Mouse (Mus musculus) olfactory bulb, adult 2 months (tissue): ENCODE data around the gene Clvs2. TPM values are rescaled to one million over a fixed set of nuclear protein-coding genes. Genes with fewer than 3 reads are reported as not detected.
A peak's percentile ranks its signal among the peaks of the same experiment; 100 is the strongest.

Experiments
- H3K27ac ChIP-seq: fragments of 200-500 bp; 2 replicates; pipeline ENCODE4 v1.5.1; 2012; ENCODE audit warnings: low read depth, low read length; ENCODE audit not compliant: insufficient read depth
- H3K4me1 ChIP-seq: fragments of 200-500 bp; 2 replicates; pipeline ENCODE4 v1.6.1; 2012; ENCODE audit warnings: low read length; ENCODE audit not compliant: control insufficient read depth, insufficient read depth
- H3K4me3 ChIP-seq: fragments of 200-500 bp; 2 replicates; pipeline ENCODE4 v1.5.1; 2012; ENCODE audit warnings: mild to moderate bottlenecking, low read depth, low read length, moderate library complexity; ENCODE audit not compliant: insufficient read depth
- CTCF ChIP-seq: fragments of 200-500 bp; IDR thresholded peaks from 2 replicates; pipeline ENCODE4 v1.5.1; 2012; ENCODE audit warnings: low read depth, mild to moderate bottlenecking, low read length, moderate library complexity; ENCODE audit not compliant: insufficient read depth
- POLR2A ChIP-seq: fragments of 200-500 bp; IDR thresholded peaks from 2 replicates; pipeline ENCODE4 v1.6.1; 2012; ENCODE audit warnings: mild to moderate bottlenecking, low read depth, low read length, moderate library complexity; ENCODE audit not compliant: insufficient read depth
- WGBS: fragments of 180-500 bp; shearing (Covaris S2); methylation state at CpG from one replicate; pipeline ENCODE4 v1.1.7; 2018; 5-methylcytosine and 5-hydroxymethylcytosine counted together
- polyA plus RNA-seq: library from polyadenylated mRNA; stranded (reverse); fragments of >200 nt; gene quantifications from 2 replicates; pipeline ENCODE4 v1.2.4, GENCODE M21; 2012; ENCODE audit warnings: low replicate concordance; ENCODE audit not compliant: missing spikeins, insufficient read depth, insufficient read length

Clvs2 gene
- polyA plus RNA-seq = not detected in 2 replicates

DNA sequence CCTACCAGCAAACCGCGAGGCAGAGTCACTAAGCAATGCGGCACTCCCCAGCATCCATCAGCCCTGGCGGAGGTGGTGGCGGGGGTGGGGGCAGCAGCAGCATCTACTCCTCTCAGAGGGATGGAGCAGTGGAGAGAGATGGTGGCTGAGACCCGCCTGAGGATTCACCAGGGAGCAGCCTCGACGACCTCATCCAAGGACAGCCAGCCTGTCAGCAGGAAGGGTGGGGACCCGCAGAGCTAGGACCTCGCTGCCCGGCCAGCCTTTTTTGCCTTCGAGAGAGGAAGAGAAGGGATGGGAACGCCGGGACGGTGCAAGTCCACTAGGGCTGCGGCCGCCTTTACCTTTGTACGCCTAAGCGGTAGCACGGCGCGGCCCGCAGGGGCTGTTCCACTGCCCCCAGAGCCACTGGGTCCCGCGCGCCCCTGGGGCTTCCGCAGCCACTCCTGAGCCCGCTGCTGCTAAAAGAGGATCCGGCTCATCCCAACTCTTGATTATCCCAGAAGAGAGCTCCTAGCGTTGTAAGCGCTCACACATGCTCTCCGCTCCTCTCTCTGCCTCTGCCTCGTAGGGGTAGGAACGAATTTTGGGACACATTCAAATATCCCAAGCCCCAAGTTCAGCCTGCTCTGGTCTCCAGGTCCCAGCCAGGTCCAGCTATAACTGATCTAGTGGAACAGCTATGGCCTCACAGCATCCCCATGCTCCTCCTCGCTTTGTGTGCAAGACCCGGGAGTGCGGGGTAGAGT is at the start of gene Clvs2:
TSS of gene Clvs2 (minus strand) at position 639 of the 749 bp plus-strand sequence.
- peaks cover 4% of the 10 kb centered on the region; the same call in 1 of the 2 replicates for H3K4me1 ChIP-seq
- under 1% methylated on average over 37 of the region's 37 CpGs for WGBS
- H3K27ac ChIP-seq = peak within 1 kb of the TSS; percentile 100
- peak within 1 kb of the TSS; percentile 97 for H3K4me3 ChIP-seq
- TF ChIP-seq CTCF = no peak
- TF ChIP-seq POLR2A = no peak

DNA sequence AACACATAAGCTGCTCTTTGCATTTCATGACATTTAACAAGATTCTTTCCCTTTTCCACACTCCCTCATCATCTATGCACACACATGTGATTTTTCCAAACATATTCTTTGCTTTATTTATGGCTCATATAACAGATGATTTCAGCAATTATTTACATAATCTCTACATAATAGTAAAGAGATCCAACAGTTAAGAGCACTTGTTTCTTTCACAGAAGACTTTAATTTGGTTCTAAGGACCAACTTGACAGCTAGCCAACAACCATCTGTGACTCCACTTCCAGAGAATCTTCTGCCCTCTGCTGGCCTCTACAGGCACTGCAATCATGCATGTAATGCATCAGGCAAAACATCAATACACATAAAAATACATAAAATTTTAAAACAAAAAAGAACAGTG is 28.6 kb upstream of the Clvs2 start:
- Histone ChIP-seq H3K4me3 (no peak overlapping the region), H3K4me1 (no peaks in the 10 kb centered on the region), H3K27ac (no peak overlapping the region)
- no peak for TF ChIP-seq CTCF
- no peak for TF ChIP-seq POLR2A

DNA sequence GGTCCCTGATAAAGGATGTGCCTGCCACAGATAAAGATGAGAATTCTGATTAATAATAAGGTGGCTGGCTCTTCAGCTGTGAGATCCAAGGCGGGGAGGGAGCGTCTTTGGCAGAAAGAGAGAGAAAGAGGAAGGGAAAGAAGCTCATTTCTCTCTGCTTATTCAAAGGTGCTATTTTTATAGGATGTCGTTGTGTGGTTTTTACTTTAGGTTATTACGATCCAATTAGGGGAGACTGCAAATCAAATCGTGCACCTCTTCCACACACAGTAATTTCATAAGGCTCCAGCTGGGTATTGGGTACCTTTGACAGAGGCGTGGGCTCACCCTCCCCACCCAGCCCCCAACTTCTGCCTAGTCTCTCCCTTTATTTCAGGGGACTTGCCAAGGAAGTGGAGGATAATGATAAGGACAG is 985 bp downstream of the Clvs2 start:
- WGBS = 9% methylated on average over 6 of the region's 6 CpGs
- H3K4me3 ChIP-seq = peak overlapping the region; percentile 97
- peaks cover 4% of the 10 kb centered on the region; the same call in 1 of the 2 replicates for H3K4me1 ChIP-seq
- TF ChIP-seq CTCF = no peak
- TF ChIP-seq POLR2A = no peak
- H3K27ac ChIP-seq = peak overlapping the region; percentile 100

DNA sequence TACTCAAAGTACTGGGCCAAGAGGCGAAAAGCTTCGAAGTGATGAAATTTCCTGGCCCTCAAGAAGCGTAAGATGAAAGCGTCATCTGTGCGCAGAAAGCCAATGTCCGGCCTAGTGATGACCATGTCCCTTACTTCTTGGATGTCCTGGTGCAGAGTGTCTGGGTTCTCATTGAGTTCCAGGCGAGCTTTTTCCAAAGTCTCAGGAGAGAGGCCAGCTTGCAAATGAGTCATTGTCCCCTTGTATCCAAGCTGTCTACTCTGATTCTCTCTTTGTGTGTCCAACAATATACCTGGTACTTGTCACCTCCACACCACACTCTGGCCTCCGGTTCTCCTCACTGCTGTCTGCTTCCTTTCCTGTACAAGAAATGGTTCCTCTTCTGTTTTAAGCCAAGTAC is 1.9 kb downstream of the Clvs2 start:
- peak overlapping the region; percentile 48 for H3K4me3 ChIP-seq
- 76% methylated on average over 8 of the region's 8 CpGs for WGBS
- H3K27ac ChIP-seq = peak overlapping the region; percentile 16; the same call in 1 of the 2 replicates
- TF ChIP-seq POLR2A (no peak), CTCF (no peak)
- peaks cover 4% of the 10 kb centered on the region; the same call in 1 of the 2 replicates for H3K4me1 ChIP-seq

DNA sequence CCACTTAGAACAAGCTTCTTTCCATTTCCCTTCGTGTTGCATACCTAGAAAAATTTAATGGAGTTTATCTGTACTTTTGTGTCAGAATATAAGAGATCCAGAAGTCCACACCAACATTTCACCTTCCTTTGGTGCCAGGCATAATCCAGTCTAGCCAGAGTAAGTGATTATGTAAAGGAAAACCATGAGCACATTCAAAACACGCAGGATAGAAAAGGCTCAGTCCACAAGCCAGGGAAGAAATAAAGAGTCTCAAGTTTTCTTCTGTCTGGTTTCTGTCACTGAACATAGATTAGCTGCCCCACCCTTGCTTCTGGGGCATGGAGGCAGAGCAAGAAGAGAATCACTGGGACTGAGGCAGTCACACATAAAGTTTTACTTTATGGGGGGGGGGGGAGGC is 8.4 kb downstream of the Clvs2 start:
- Histone ChIP-seq H3K4me1 (no peaks in the 10 kb centered on the region), H3K4me3 (no peak overlapping the region), H3K27ac (no peak overlapping the region)
- WGBS = 74% methylated on average over 2 of the region's 2 CpGs
- TF ChIP-seq CTCF = no peak
- TF ChIP-seq POLR2A = no peak

DNA sequence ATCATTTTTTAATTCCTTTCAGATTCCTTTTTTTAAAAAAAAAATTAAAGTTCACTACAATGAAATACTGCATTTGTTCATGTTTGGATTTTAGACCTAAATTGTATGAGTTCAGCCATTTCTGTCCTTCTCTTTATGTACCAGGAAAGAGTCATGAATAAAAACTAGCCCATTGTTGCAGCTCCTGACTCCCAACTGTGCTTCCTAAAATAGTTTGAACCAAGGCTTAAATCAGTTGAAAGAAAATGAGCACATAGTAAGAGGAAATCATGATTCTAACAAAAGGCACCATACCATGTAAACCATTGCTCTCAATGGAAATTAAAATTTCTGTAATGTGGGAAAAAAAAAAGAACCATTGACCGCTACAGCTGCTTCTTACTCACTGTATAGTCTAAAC is 11.4 kb downstream of the Clvs2 start:
- H3K4me3 ChIP-seq = no peak overlapping the region
- 69% methylated on average over 1 of the region's 1 CpGs for WGBS
- no peaks in the 10 kb centered on the region for H3K4me1 ChIP-seq
- no peak overlapping the region for H3K27ac ChIP-seq
- no peak for TF ChIP-seq POLR2A
- TF ChIP-seq CTCF = no peak

DNA sequence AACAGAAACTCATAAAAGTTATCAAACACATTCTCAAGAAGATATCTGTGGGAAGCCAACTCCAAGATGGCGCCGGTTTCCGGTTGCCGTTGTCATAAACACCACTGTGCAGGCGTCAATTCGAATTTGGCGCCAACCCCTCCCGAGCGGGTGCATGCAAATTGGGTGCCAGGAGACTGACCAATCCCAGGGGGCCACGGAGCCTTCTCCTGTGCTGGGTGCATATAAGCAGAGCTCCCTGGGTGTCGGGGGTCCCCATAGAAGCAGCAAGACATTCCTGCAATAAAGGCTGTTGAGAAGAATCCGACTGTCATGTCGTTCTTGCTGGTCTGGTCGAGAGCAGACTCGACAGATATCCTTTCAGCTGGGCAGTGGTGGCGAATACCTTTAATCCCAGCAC is 31.8 kb downstream of the Clvs2 start:
- 94% methylated on average over 16 of the region's 16 CpGs for WGBS
- no peak for TF ChIP-seq POLR2A
- TF ChIP-seq CTCF = no peak

DNA sequence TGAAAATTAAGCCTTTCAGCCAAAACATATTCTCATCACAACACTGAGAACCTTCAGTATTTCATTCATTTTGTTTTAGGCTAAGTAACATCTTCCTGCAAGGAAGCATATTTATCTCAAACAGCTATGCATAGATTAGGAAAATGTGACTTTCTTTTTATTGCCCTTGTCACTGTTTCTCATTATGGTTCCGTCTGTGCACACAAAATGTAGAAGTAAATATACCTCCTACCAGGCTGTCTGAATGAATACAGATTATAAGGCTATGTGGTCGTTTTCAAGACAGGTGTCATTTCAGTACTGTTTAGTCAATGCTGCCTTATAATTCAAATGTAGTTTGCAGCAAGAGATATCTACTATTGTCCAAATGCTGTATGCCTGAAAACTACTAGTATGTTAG is 35.8 kb downstream of the Clvs2 start:
- H3K4me1 ChIP-seq = no peaks in the 10 kb centered on the region
- WGBS = 46% methylated on average over 2 of the region's 2 CpGs
- H3K4me3 ChIP-seq = no peak overlapping the region
- no peak overlapping the region for H3K27ac ChIP-seq
- TF ChIP-seq CTCF (no peak), POLR2A (no peak)

More for the DNA sequence above, 31.8 kb downstream of the Clvs2 start:
- Histone ChIP-seq H3K4me3 (no peak overlapping the region), H3K4me1 (no peaks in the 10 kb centered on the region), H3K27ac (no peak overlapping the region)

DNA sequence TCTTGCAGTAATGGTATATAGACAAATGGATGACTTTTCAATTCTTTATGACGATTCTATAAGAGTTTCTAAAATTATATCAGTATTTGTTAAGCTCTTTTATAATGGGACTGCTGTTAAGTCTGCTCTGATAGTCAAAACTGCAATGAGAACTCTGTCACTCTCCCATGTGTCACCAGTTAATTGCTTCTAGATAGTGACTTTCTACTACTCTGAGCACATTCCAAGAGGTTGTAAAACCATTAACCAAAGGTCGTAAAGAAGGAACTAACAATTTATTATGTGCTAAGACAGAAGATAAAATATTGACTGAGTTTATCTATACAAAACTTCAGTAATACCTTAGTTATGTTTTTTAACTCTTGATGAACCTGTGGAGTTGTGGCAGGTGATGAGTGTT is 37.5 kb downstream of the Clvs2 start:
- TF ChIP-seq CTCF (no peak), POLR2A (no peak)
- H3K4me1 ChIP-seq = no peaks in the 10 kb centered on the region
- no peak overlapping the region for H3K4me3 ChIP-seq
- WGBS = 87% methylated on average over 2 of the region's 2 CpGs
- no peak overlapping the region for H3K27ac ChIP-seq
